In genomic region chr15:96287369-96287975, GRCm38 (mm10) we compare ENCODE assay signal across 8 mouse cellular contexts. TPM values are rescaled to one million over a fixed set of nuclear protein-coding genes. Genes with fewer than 3 reads are reported as not detected.
A peak's percentile ranks its signal among the peaks of the same experiment; 100 is the strongest.
DNase-seq lines count a peak whose midpoint lies in the region; ATAC-seq lines count a peak whose summit lies in the region.

Gene Arid2 (plus strand): TSS chr15:96287518.

- peak within 1 kb of the TSS; percentile 100 for H3K9ac ChIP-seq in embryonic facial prominence, embryonic 11.5 days (replicated peaks; ENCODE audit: low read length)
- peak within 1 kb of the TSS; percentile 98 for H3K9ac ChIP-seq in limb, embryonic 15.5 days
- peak within 1 kb of the TSS; percentile 99 for H3K9ac ChIP-seq in midbrain, embryonic 16.5 days (ENCODE audit: low read depth, low read length)

- H3K36me3 ChIP-seq in embryonic facial prominence, embryonic 11.5 days (replicated peaks; ENCODE audit: control insufficient read depth, insufficient read depth, low read depth, low read length) = no peaks in the 10 kb centered on the region
- H3K36me3 ChIP-seq in limb, embryonic 15.5 days = no peaks in the 10 kb centered on the region
- no peaks in the 10 kb centered on the region for H3K36me3 ChIP-seq in midbrain, embryonic 16.5 days (ENCODE audit: control insufficient read depth, insufficient read depth, low read length)

- DNase-seq in cerebellum, adult 11 months = peak; percentile 65
- peak; percentile 83 for DNase-seq in embryonic facial prominence, embryonic 11.5 days (ENCODE audit: low spot score)
- peak; percentile 78 to 85 for DNase-seq in heart, adult 18-20 months
- DNase-seq in kidney, adult 18-20 months = peak; percentile 85
- peak; percentile 75 to 89 for DNase-seq in spleen, postnatal 4 days (ENCODE audit: low spot score in 2 of 2)

- H3K4me3 ChIP-seq in embryonic facial prominence, embryonic 11.5 days (ENCODE audit: low read depth, low read length) = peak within 1 kb of the TSS; percentile 93
- H3K4me3 ChIP-seq in limb, embryonic 15.5 days = peak within 1 kb of the TSS; percentile 80
- peak within 1 kb of the TSS; percentile 92 for H3K4me3 ChIP-seq in midbrain, embryonic 16.5 days (ENCODE audit: low read depth, low read length)

- no peaks in the 10 kb centered on the region for H3K27me3 ChIP-seq in embryonic facial prominence, embryonic 11.5 days (ENCODE audit: control insufficient read depth, insufficient read depth, low read length)
- no peaks in the 10 kb centered on the region for H3K27me3 ChIP-seq in limb, embryonic 15.5 days
- no peaks in the 10 kb centered on the region for H3K27me3 ChIP-seq in midbrain, embryonic 16.5 days (ENCODE audit: control insufficient read depth, insufficient read depth, low read depth, low read length)

- no peaks in the 10 kb centered on the region for H3K9me3 ChIP-seq in embryonic facial prominence, embryonic 11.5 days (replicated peaks; ENCODE audit: control insufficient read depth, low read length)
- H3K9me3 ChIP-seq in limb, embryonic 15.5 days = no peaks in the 10 kb centered on the region
- H3K9me3 ChIP-seq in midbrain, embryonic 16.5 days (replicated peaks; ENCODE audit: control insufficient read depth, low read length, poor library complexity, severe bottlenecking) = no peaks in the 10 kb centered on the region

- peak within 1 kb of the TSS; percentile 80 for H3K4me2 ChIP-seq in embryonic facial prominence, embryonic 11.5 days (ENCODE audit: low read depth, low read length)
- H3K4me2 ChIP-seq in limb, embryonic 15.5 days = peak within 1 kb of the TSS; percentile 71
- H3K4me2 ChIP-seq in midbrain, embryonic 16.5 days (ENCODE audit: low read length) = peak within 1 kb of the TSS; percentile 86

- peak within 1 kb of the TSS; percentile 100 for H3K27ac ChIP-seq in embryonic facial prominence, embryonic 11.5 days (replicated peaks; ENCODE audit: low read depth, low read length)
- peak within 1 kb of the TSS; percentile 100 for H3K27ac ChIP-seq in limb, embryonic 15.5 days
- H3K27ac ChIP-seq in midbrain, embryonic 16.5 days (ENCODE audit: low read length) = peak within 1 kb of the TSS; percentile 100

- H3K4me1 ChIP-seq in embryonic facial prominence, embryonic 11.5 days (ENCODE audit: control insufficient read depth, insufficient read depth, low read length) = no peaks in the 10 kb centered on the region
- peaks cover 18% of the 10 kb centered on the region for H3K4me1 ChIP-seq in limb, embryonic 15.5 days
- peaks cover 24% of the 10 kb centered on the region for H3K4me1 ChIP-seq in midbrain, embryonic 16.5 days (ENCODE audit: control insufficient read depth, insufficient read depth, low read length)

- whole genome bisulfite sequencing in embryonic facial prominence, embryonic 11.5 days = 0% methylated on average over 42 of the region's 67 CpGs
- under 1% methylated on average over 58 of the region's 67 CpGs for WGBS in limb, embryonic 15.5 days
- under 1% methylated on average over 46 of the region's 67 CpGs for WGBS in midbrain, embryonic 16.5 days

- no peak for ATAC-seq in cerebellum, adult (ENCODE audit: insufficient number of reproducible peaks, low FRiP score, low TSS enrichment)
- no peak; the same call in 1 of the 2 replicates for ATAC-seq in embryonic facial prominence, embryonic 11.5 days (replicated peaks; ENCODE audit: insufficient number of reproducible peaks, low FRiP score, low TSS enrichment, low read depth)
- peak; percentile 37 for ATAC-seq in limb, embryonic 15.5 days (ENCODE audit: insufficient number of reproducible peaks, low FRiP score, low TSS enrichment, low read depth)
- peak; percentile 15; the same call in 1 of the 2 replicates for ATAC-seq in midbrain, embryonic 16.5 days

RNA-seq across cellular contexts. Expression of gene Arid2, which starts in this region (rescaled TPM):
- 35.5 and 39.3 TPM in 2 replicates for polyA plus RNA-seq in embryonic facial prominence, embryonic 11.5 days (2014; fragmentation: Nextera tagmentation; extraction: Ambion mirVana)
- 10 to 100 TPM; 17.9 to 19.3 TPM for total RNA-seq in heart, adult 18-20 months (2021)
- 18.3 and 21.5 TPM in 2 replicates for polyA plus RNA-seq in limb, embryonic 15.5 days (2015; fragmentation: Nextera tagmentation; extraction: Ambion mirVana)
- polyA plus RNA-seq in midbrain, embryonic 16.5 days (2015; fragmentation: Nextera tagmentation; extraction: Ambion mirVana) = 17.8 and 21.2 TPM in 2 replicates

Comparison
In these comparisons a context has a peak if more than half of its experiments do, and no peak if none do; other contexts are left out.
1. ATAC-seq: peak in limb, embryonic 15.5 days (single experiment) and midbrain, embryonic 16.5 days (single experiment); none in cerebellum, adult (single experiment) and embryonic facial prominence, embryonic 11.5 days (single experiment).
2. Peak in every context shown above with its lines, with median percentiles within 50 percentile points of each other: DNase-seq, H3K27ac ChIP-seq, H3K4me2 ChIP-seq, H3K4me3 ChIP-seq and H3K9ac ChIP-seq.